Mouse (Mus musculus): ENCODE data around the gene Fam49a.
"Not testable (repeated sequence)": the region's sequence is repeated elsewhere in the genome, so short reads cannot be mapped to it uniquely, and the experiment has no call there.

Gene Fam49a

DNA sequence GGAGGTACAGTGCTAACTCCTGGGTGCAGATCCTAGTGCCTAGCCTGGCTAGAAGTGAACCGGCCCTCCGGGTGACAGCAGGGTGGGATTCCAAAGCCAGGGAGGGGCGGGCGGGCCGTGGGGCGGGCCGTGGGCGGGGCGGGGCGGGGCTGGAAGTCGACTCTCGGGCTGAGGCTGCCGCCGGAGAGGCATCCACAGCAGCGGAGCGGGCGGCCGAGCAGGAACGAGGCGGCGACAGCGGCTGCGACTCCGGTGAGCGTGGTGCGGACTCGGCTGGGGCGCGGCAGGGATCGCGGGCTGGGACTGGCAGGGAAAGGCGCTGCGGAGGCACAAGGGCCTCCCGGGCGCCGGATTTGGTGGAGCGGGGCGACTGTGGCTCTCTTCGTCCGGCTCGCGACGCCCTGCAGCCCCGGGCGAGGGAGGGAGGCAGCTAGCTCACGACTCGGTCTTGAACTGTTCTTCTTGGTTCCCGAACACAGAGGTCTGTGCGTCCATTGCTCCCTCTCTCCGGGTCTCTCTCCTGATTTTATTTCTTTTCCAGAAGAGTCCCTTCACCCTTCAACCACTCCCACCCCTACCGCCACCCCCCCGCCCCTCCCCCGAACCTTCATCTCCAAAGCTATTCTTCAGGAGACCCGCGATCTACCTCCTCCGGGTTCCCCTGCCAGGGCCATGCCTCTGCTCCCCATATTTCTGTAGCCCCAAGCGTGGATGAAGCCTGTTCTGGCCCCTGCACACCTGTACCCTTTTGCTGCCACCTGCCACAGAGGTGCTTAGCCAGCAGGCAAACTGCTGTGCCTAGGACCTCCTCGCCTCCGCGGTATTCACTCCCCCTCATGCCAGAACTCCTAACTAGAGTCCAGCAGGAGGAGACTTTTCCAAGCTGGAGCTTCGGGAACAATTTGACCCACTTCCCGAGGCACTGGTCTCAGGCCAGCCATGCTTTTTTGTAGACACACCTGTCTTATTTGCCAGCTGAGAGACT lies at the start of gene Fam49a:
TSS of gene Fam49a (plus strand) at position 153 of the 985 bp plus-strand sequence.
- peak; percentile 28 to 74 for DNase-seq (ENCODE audit: low spot score in 2 of 2)

- DNase-seq (ENCODE audit: low spot score in 2 of 2), result no peak
Observed at GRCm38 (mm10) chr12:12213536-12213935, 48.4 kb upstream of the Fam49a start.

GRCm38 (mm10) chr12:12218947-12219346 lies 43.0 kb upstream of the Fam49a start:
- DNase-seq (ENCODE audit: low spot score in 2 of 2), result no peak

DNA sequence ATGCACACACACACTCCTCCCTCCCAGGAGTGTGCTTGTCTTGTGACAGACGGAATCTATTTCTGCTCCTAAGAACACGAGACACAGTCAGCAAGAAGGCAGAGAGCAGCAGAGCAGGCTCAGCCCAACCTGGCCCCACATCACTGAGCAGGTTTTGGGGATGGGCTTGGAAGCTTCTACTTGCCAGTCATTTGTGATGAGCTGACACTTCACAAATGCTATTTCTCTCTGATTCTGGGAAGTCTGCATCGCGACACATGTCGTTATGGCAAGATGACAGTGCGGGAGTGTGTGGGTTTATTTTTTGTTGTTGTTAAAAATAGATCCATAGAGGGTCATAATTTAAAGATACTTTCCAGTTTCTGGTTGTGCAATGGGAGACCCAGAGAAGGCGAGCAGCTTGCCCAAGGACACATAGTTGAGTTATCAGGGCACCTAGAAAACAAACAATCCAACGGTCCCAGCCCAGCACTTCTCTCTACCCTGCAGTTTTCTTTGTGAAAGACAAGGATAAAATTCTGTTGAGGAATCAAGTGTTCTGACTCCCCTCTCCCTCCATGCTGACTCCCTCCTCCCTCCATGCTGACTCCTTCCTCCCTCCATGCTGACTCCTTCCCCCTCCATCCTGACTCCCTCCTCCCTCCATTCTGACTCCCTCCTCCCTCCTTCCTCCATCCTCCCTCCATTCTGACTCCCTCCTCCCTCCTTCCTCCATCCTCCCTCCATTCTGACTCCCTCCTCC lies 41.0 kb upstream of the Fam49a start:
- DNase-seq (ENCODE audit: low spot score in 2 of 2), result peak; percentile 44 to 73

DNA sequence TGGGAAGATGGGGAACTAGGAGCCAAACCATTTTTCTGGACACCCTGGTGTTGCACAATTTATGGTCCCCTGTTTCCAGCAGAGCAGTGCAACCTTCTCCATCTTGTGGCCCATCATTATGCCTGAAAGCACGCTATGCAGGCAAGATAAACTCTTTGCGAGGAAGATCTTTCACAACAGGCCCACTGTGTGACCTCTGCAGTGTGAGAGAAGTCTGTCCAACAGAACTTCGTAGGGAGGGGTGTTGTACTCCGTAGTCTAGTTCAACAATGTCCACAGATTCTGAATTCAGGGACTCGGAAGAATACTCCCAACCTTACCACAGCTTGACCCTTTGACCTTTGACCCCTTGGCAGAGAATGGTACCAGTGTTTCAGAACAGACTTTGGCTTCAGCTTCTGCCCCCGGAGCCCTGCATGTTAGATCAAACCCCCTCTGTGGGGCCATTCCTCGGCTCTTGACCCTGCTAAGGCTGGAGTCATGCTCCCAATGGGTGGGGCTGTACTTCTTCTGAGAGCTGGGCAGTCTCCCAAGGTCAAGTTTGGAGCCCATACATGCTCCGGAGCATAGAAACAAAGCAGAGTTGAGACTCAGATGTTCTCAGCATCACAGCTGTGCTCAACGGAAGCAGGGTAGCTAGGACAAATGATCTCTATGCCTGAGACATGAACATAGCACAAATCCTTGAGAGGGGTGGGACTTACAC lies 39.2 kb upstream of the Fam49a start:
- no peak for DNase-seq (ENCODE audit: low spot score in 2 of 2)

DNA sequence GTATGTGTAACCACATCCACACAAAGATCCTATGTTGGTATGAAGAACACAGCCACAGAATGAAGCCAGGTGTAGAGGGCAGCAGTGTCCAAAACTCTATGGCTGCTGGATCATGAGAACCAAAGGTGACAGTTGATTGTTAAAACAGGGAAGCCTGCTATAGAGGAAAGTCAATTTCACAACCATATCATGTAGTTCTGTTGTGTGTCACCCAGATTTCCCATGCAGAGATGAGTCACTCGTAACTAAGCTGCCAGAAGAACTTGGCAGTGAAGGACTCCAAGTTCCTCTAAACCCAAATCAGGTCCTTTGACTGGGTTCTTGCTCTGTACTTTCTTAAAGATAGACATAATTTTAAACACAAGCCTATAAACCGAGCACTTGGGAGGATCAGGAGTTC lies 38.6 kb upstream of the Fam49a start:
- no peak for DNase-seq (ENCODE audit: low spot score in 2 of 2)

GRCm38 (mm10) chr12:12225706-12226105 lies 36.2 kb upstream of the Fam49a start:
- peak; percentile 49 to 76 for DNase-seq (ENCODE audit: low spot score in 2 of 2)

- DNase-seq (ENCODE audit: low spot score in 2 of 2), result no peak
Observed at GRCm38 (mm10) chr12:12227594-12227993, 34.3 kb upstream of the Fam49a start.

DNA sequence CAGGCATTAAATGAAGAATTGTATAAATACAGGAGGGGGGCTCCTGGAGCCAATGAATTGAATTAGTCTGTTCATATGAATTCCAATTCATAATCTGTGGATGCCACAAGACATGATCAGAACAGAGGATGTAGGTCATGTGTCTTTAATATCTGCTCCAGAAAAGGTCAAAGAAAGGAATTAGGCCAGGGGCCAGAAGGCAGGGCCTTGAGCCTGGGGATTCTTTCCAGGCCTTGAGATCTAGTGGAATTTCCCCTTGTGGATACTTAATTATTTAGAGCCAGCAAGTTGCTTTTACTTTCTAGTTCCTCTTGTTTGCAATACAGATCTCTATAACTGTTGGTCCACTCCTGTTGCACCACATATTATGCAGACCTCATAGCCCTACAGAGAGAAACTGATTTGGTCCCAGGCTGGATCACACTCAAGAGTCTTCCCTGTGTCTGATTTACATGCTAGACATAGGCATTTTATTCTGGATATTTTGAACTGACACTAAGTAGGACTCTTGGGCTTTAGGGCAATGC lies 31.8 kb upstream of the Fam49a start:
- no peak for DNase-seq (ENCODE audit: low spot score in 2 of 2)

- DNase-seq (ENCODE audit: low spot score in 2 of 2), result no peak
Observed at GRCm38 (mm10) chr12:12232097-12232496, 29.8 kb upstream of the Fam49a start.

DNA sequence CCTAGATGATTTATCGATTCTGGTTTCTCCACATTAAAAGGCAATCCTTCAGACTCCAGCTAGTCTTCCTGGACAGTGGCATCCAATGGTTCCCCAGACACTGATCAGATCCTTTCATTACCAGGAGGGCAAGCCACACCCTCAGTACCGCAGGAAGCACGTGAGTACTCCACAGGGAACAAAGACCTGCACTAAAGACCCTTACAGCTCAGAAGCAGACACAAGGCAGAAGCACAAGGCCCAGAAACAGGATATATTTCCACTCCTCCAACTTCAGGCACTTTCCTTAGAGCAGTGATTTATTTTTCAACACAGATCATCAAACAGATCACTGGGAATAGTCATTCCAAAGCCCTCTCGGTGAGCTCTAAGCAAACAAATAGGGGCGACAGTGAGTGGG lies 25.0 kb upstream of the Fam49a start:
- no peak for DNase-seq (ENCODE audit: low spot score in 2 of 2)

GRCm38 (mm10) chr12:12239502-12239901 lies 22.4 kb upstream of the Fam49a start:
- DNase-seq (ENCODE audit: low spot score in 2 of 2), result no peak

- DNase-seq (ENCODE audit: low spot score in 2 of 2), result no peak
Observed at GRCm38 (mm10) chr12:12243148-12243547, 18.8 kb upstream of the Fam49a start.

- not testable (repeated sequence) for DNase-seq (ENCODE audit: low spot score in 2 of 2)
Observed at GRCm38 (mm10) chr12:12247023-12247422, 14.9 kb upstream of the Fam49a start.

DNA sequence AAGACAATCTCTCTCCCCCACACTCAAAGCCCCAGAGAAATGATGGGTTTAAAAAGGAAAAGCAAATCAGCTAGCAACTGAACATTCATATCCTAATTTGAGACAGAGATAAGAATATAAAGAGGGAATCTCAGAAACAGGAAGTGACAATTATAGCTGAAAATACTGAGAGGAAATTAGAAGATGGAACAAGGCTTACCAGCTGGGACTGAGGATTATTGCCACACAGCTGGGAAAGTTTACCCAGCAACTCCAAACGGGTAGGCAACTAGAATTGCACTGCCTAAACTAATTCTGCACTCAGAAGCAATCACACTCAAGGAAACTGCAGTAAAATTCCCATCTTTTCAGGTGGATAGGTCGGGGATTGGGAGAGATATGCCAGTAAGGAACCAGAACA lies 12.4 kb upstream of the Fam49a start:
- no peak for DNase-seq (ENCODE audit: low spot score in 2 of 2)

- no peak for DNase-seq (ENCODE audit: low spot score in 2 of 2)
Observed at GRCm38 (mm10) chr12:12253526-12253925, 8.4 kb upstream of the Fam49a start.

- DNase-seq (ENCODE audit: low spot score in 2 of 2), result no peak
Observed at GRCm38 (mm10) chr12:12254139-12254538, 7.8 kb upstream of the Fam49a start.

- DNase-seq (ENCODE audit: low spot score in 2 of 2), result no peak
Observed at GRCm38 (mm10) chr12:12260979-12261960, 669 bp upstream of the Fam49a start.

- peak; percentile 35 to 54 for DNase-seq (ENCODE audit: low spot score in 2 of 2)
Observed at GRCm38 (mm10) chr12:12263371-12263791, 1.4 kb downstream of the Fam49a start.

- DNase-seq (ENCODE audit: low spot score in 2 of 2), result no peak
Observed at GRCm38 (mm10) chr12:12264151-12264550, 2.2 kb downstream of the Fam49a start.

- DNase-seq (ENCODE audit: low spot score in 2 of 2), result no peak
Observed at GRCm38 (mm10) chr12:12266552-12266951, 4.6 kb downstream of the Fam49a start.

Measured in frontal cortex, postnatal 14 days (tissue).